Mouse (Mus musculus) embryonic facial prominence, embryonic 11.5 days (tissue): ENCODE measurements around the gene Xpot. TPM values are rescaled to one million over a fixed set of nuclear protein-coding genes. Genes with fewer than 3 reads are reported as not detected.

ENCODE experiments used
- ATAC-seq: fragments of 200-750 bp; cut with Nextera tagmentation; replicated peaks from 2 replicates; pipeline ENCODE4 v1.8.0; 2017; ENCODE audit warnings: low read depth; ENCODE audit not compliant: insufficient number of reproducible peaks, low FRiP score, low TSS enrichment
- DNase-seq: peaks from one replicate; pipeline ENCODE4 v3.0.0-alpha.2; 2015; ENCODE audit warnings: low spot score
- H3K27ac ChIP-seq: fragments of 300-500 bp; sonication (generic); replicated peaks from 2 replicates; pipeline ENCODE4 v1.5.1; 2014; ENCODE audit warnings: mild to moderate bottlenecking, low read depth, low read length, control low read depth
- H3K27me3 ChIP-seq: fragments of 300-500 bp; sonication (generic); 2 replicates; pipeline ENCODE4 v1.6.1; 2014; ENCODE audit warnings: mild to moderate bottlenecking, low read length, moderate library complexity, mixed read lengths; ENCODE audit not compliant: control insufficient read depth, insufficient read depth
- H3K36me3 ChIP-seq: fragments of 300-500 bp; sonication (generic); replicated peaks from 2 replicates; pipeline ENCODE4 v1.6.1; 2014; ENCODE audit warnings: low read depth, mild to moderate bottlenecking, low read length, moderate library complexity, mixed read lengths; ENCODE audit not compliant: control insufficient read depth, insufficient read depth
- H3K4me1 ChIP-seq: fragments of 300-500 bp; sonication (generic); 2 replicates; pipeline ENCODE4 v1.6.1; 2014; ENCODE audit warnings: low read length, mixed read lengths; ENCODE audit not compliant: control insufficient read depth, insufficient read depth
- H3K4me2 ChIP-seq: fragments of 300-500 bp; sonication (generic); 2 replicates; pipeline ENCODE4 v1.6.1; 2014; ENCODE audit warnings: low read depth, mild to moderate bottlenecking, control low read depth, low read length, moderate library complexity
- H3K4me3 ChIP-seq: fragments of 300-500 bp; sonication (generic); 2 replicates; pipeline ENCODE4 v1.5.1; 2014; ENCODE audit warnings: low read depth, low read length, control low read depth
- H3K9ac ChIP-seq: fragments of 300-500 bp; sonication (generic); replicated peaks from 2 replicates; pipeline ENCODE4 v1.6.1; 2014; ENCODE audit warnings: mild to moderate bottlenecking, control low read depth, low read length
- H3K9me3 ChIP-seq: fragments of 300-500 bp; sonication (generic); replicated peaks from 2 replicates; pipeline ENCODE4 v1.6.1; 2016; ENCODE audit warnings: mild to moderate bottlenecking, low read length, inconsistent platforms, mixed read lengths; ENCODE audit not compliant: control insufficient read depth
- WGBS: fragments of 180-500 bp; shearing (Covaris S2); extraction: QIAGEN DNeasy Blood & Tissue Kit; methylation state at CpG from one replicate; pipeline ENCODE4 v1.1.7; 2014; 5-methylcytosine and 5-hydroxymethylcytosine counted together
- polyA plus RNA-seq: library from polyadenylated mRNA; unstranded; fragments of >200 nt; fragmentation: Nextera tagmentation; extraction: Ambion mirVana; gene quantifications from 2 replicates; pipeline ENCODE4 v1.2.1, GENCODE M21; 2014

The Xpot gene
- polyA plus RNA-seq, 1 experiment from 2014 or later = 75.7 TPM

DNA sequence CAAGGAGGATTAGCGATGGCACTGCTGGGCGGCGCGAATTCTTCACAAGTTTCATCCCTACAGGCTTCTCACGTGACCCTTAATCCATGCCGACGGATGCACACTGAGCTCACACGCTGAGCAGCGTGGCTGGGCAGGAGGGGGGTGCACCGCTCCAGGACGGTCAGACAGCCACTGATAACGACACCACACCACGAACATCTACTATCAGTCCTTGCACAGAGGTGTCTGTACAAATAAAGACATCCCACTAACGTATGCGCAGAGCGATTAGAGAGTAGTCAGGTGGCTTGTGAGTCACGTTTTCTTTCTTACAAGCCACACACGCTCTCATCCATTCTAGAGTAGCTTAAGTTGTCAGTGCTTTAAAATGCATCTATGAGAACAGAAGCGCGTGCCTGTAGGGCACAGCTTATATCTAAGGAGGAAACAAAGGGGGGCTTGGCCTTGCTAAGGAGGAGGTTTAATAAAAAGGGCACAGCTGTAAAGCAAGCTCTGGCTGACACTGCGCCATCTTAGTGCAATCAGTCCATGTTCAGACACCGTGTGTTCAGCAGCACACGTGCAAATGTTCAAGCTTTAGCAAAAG, 57.0 kb downstream of the Xpot start:
- WGBS = 11% methylated on average over 23 of the region's 23 CpGs
- no peaks in the 10 kb centered on the region for H3K4me1 ChIP-seq
- peak; percentile 67 for DNase-seq
- peaks cover 6% of the 10 kb centered on the region for H3K36me3 ChIP-seq
- no peak overlapping the region for H3K27ac ChIP-seq
- H3K27me3 ChIP-seq = no peaks in the 10 kb centered on the region
- H3K4me3 ChIP-seq = no peak overlapping the region
- no peaks in the 10 kb centered on the region for H3K9me3 ChIP-seq
- H3K4me2 ChIP-seq = no peak overlapping the region
- H3K9ac ChIP-seq = no peak overlapping the region
- peak; percentile 90 for ATAC-seq

DNA sequence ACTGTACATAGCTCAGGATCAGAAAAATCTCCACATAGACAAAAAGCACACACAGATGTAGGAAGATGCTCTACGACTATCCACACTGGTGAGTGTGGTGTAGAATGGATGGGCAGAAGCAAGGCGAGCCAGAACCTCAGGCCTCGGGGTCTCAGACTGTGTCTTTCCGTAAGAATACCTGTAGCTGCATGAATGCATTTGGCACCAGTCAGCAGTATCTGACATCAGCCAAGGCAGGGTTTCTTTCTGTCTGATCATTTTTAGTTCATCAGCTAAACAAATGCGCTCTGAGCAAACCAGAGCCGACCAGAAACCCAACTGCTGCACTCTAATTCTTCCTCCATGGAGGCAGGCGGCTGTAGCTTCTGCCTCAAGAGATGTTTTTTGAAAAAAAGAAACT, 57.6 kb downstream of the Xpot start:
- 66% methylated on average over 7 of the region's 7 CpGs for WGBS
- Histone ChIP-seq H3K27me3 (no peaks in the 10 kb centered on the region), H3K36me3 (peaks cover 6% of the 10 kb centered on the region), H3K9ac (no peak overlapping the region), H3K9me3 (no peaks in the 10 kb centered on the region), H3K27ac (no peak overlapping the region), H3K4me2 (no peak overlapping the region), H3K4me1 (no peaks in the 10 kb centered on the region), H3K4me3 (no peak overlapping the region)
- DNase-seq (no peak), ATAC-seq (no peak)

DNA sequence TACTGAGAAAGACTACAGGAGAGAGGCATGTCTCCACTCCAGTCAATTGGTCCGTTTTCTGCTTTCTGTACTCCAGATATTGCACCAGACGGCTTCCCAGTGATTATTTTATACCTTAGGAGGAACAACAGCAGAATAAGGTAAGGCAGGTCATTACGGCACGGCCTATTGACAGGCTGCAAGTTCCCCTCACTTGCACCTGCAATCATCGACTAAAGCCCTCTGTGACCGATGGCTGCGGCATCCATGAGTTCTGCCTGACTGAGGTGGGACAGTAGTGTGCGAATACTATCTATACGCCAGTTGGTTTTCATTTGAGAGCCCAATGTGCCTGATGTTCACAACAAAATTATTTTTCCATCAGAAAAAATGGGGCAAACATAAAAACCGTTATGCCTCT, 58.1 kb downstream of the Xpot start:
- H3K9me3 ChIP-seq = no peaks in the 10 kb centered on the region
- DNase-seq = no peak
- no peak overlapping the region for H3K4me2 ChIP-seq
- no peak overlapping the region for H3K4me3 ChIP-seq
- H3K36me3 ChIP-seq = peaks cover 6% of the 10 kb centered on the region
- no peak overlapping the region for H3K9ac ChIP-seq
- H3K27me3 ChIP-seq = no peaks in the 10 kb centered on the region
- no peak for ATAC-seq
- no peak overlapping the region for H3K27ac ChIP-seq
- H3K4me1 ChIP-seq = no peaks in the 10 kb centered on the region
- WGBS = 92% methylated on average over 10 of the region's 10 CpGs

DNA sequence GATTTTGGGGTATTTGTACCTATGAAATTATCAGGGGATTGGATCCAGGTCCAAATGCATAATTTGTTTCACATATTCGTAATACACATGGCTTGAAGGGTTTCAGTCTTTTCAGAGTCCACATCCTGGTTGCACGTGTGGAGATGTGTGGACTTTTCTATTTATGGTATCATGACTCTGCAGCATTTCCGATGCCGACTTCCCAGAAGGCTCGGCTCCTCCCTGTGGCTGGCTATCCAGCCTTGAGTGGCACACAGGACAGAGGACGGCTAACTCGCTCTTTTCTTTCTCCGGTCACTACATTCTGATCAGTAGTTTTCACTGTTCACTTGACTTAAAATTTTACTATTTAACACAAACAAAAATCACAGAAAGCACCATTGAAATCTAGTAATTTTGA, 61.7 kb downstream of the Xpot start:
- H3K4me1 ChIP-seq = no peaks in the 10 kb centered on the region
- no peaks in the 10 kb centered on the region; the same call in 1 of the 2 replicates for H3K36me3 ChIP-seq
- WGBS = 88% methylated on average over 8 of the region's 8 CpGs
- H3K27ac ChIP-seq = no peak overlapping the region
- ATAC-seq (no peak), DNase-seq (no peak)
- no peaks in the 10 kb centered on the region for H3K9me3 ChIP-seq
- no peak overlapping the region for H3K9ac ChIP-seq
- H3K4me3 ChIP-seq = no peak overlapping the region
- no peak overlapping the region for H3K4me2 ChIP-seq
- no peaks in the 10 kb centered on the region for H3K27me3 ChIP-seq

DNA sequence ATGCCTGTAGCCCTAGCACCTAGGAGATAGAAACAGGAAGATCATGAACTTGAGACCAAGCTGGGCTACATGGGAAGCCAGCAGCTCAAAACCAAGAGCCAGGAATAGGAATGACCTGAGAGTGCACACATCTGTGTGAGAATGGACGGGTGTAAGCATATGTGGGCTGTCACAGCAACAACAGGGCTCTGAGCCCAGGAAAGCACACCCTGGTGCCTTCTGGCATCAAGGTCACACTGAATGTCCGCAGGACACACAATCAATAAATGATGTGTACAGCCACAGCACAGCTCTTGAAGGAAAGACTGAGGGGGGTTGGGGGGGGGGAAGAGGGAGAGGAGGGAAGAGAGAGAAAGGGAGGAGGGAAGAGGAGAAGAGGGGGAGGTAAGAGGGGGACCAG, 67.9 kb downstream of the Xpot start:
- Histone ChIP-seq H3K4me3 (no peak overlapping the region), H3K9ac (no peak overlapping the region), H3K4me1 (no peaks in the 10 kb centered on the region), H3K27me3 (no peaks in the 10 kb centered on the region), H3K36me3 (peaks cover 2% of the 10 kb centered on the region), H3K4me2 (no peak overlapping the region), H3K27ac (no peak overlapping the region), H3K9me3 (no peaks in the 10 kb centered on the region)
- ATAC-seq (no peak), DNase-seq (no peak)
- 81% methylated on average over 2 of the region's 2 CpGs for whole genome bisulfite sequencing

DNA sequence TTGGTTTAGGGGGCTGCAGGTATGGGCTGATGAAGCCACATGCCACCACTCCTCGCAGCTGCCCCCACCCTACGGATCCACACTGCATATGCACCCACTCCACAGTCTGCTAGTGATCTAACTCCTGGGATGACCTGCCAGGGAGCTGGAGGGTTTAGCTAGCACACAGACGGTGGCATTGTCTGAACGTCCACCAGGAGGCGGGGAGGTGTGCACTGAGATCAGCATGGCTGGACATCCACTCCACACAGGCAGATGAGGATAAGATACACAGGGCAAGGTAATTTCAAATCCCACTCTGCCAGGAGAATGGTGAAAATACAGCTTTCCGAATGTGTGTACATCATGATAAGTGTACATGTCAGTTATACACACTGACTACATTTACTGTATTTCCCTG, 69.9 kb downstream of the Xpot start:
- Histone ChIP-seq H3K27ac (no peak overlapping the region), H3K4me3 (no peak overlapping the region), H3K4me2 (no peak overlapping the region), H3K27me3 (no peaks in the 10 kb centered on the region), H3K9me3 (no peaks in the 10 kb centered on the region), H3K36me3 (peaks cover 5% of the 10 kb centered on the region), H3K4me1 (no peaks in the 10 kb centered on the region), H3K9ac (no peak overlapping the region)
- DNase-seq = no peak
- 77% methylated on average over 6 of the region's 6 CpGs for WGBS
- ATAC-seq = no peak

DNA sequence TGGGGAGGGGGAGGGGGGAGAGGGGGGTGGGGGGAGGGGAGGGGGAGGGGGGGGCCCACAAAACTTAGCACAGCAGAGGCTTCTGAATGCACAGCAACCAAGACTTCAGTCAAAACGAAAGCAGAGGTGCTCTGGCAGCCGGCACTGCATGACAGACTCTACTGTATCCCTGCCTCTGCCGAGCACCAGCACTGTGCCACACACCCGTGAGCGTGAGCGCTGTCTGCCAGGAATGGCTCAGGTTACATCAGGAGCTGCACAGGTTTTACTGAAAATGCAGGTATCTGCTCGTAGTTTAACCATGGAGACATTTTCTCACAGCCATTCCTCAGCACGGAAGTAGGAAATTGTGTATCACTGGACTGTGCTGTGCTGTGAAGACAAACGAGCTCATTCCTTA, 75.8 kb downstream of the Xpot start:
- Histone ChIP-seq H3K9me3 (no peaks in the 10 kb centered on the region), H3K36me3 (peaks cover 3% of the 10 kb centered on the region), H3K4me1 (no peaks in the 10 kb centered on the region), H3K4me2 (no peak overlapping the region), H3K9ac (no peak overlapping the region), H3K4me3 (no peak overlapping the region), H3K27ac (no peak overlapping the region), H3K27me3 (no peaks in the 10 kb centered on the region)
- WGBS = 86% methylated on average over 9 of the region's 9 CpGs
- DNase-seq (no peak), ATAC-seq (no peak)

DNA sequence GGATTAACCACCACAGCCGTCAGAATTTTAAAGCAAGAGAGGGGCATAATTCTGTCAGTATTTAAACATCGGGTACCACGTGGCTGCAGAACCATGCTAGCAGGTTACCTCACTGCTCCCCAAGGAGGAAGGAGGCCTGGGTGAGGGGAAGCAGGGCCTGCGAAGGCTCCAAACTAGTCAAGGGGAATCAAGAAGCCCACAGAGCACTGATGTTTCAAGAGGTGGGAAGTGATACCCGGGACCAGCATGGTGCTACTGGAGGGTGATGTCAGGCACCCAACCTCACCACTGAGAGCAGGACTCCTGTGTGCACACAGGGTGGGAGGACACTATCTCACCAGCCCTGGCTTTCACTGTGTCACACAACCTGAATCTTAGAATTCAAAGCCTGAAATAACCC, 76.5 kb downstream of the Xpot start:
- Histone ChIP-seq H3K9ac (no peak overlapping the region), H3K36me3 (peaks cover 3% of the 10 kb centered on the region), H3K4me1 (no peaks in the 10 kb centered on the region), H3K27me3 (no peaks in the 10 kb centered on the region), H3K4me2 (no peak overlapping the region), H3K9me3 (no peaks in the 10 kb centered on the region), H3K27ac (no peak overlapping the region), H3K4me3 (no peak overlapping the region)
- no peak for ATAC-seq
- DNase-seq = no peak
- 90% methylated on average over 5 of the region's 5 CpGs for WGBS
